Mouse (Mus musculus): ENCODE measurements around the gene Ppp1r12c. TPM values are rescaled to one million over a fixed set of nuclear protein-coding genes. Genes with fewer than 3 reads are reported as not detected.
A peak's percentile ranks its signal among the peaks of the same experiment; 100 is the strongest.

Ppp1r12c gene
- polyA plus RNA-seq, 1 experiment from 2014 or later = 52.4 TPM

DNA sequence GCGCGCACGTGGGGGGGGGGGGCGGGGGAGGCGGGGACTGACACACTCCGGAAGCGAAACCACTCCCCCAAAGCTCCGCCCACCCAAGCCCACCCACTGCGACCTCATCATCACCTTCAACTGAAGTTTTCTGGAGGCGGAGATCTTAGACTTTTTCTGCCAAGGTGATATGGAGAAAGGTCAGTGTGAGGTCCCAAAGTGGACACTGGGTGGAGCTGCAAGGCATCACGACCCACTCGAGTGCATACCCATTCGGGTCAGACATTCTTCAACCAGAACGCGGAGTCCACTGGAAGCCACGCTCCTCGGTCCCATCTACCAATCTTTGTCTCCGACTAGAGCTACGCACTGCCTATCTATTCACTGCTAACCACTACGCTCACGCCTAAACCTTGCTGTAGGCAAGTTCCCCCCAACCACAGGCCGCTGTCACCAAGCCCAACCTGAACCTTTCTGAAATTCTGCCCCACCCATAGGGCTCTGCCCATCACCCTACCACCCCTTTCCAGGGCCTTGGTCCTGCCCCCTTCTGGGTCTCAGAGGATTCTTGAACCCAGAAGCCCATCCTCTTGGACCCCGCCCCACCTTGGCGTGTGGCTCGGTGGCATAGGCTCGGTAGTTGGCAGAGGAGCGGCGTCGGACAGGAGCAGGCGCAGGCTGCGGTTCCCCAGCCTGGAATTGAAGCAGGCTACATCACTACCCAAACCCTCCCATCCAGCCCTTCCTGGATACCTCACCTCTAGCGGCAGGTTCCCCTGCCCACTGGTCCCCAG is 19.9 kb upstream of the Ppp1r12c start:
- no peak for ATAC-seq (ENCODE audit: low read depth)

DNA sequence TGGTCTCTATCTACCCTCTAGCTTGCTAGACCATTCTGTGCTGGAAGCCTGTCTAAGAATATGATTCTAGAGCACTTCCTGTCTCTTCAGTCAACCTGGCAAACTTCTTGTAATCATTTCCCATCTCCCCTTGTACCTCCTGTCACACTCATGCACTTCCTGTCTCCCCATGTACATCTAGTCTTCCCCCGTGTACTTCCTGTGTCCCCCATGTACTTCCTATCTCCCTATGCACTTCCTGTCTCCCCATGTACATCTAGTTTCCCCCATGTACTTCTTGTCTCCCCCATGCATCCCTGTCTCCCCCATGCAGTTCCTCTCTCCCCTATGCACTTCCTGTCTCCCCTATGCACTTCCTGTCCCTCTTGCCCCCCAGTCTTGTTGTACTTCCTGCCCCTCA is 17.0 kb upstream of the Ppp1r12c start:
- H3K27ac ChIP-seq (ENCODE audit: low read depth, low read length) = no peak overlapping the region
- ATAC-seq (ENCODE audit: low read depth) = no peak
- H3K4me2 ChIP-seq (ENCODE audit: low read depth, low read length) = no peak overlapping the region
- H3K9ac ChIP-seq (replicated peaks; ENCODE audit: low read depth, low read length) = no peak overlapping the region
- no peaks in the 10 kb centered on the region for H3K4me1 ChIP-seq (ENCODE audit: control insufficient read depth, insufficient read depth, low read length)
- H3K27me3 ChIP-seq (ENCODE audit: control insufficient read depth, insufficient read depth, low read length) = no peaks in the 10 kb centered on the region
- H3K36me3 ChIP-seq (ENCODE audit: control insufficient read depth, insufficient read depth, low read length) = no peaks in the 10 kb centered on the region
- H3K9me3 ChIP-seq (ENCODE audit: control insufficient read depth, low read length) = no peaks in the 10 kb centered on the region
- no peak overlapping the region for H3K4me3 ChIP-seq (ENCODE audit: low read depth, low read length)
- WGBS = 81% methylated on average over 1 of the region's 1 CpGs

More for the DNA sequence above, 19.9 kb upstream of the Ppp1r12c start:
- Histone ChIP-seq H3K27ac (ENCODE audit: low read depth, low read length) (no peak overlapping the region), H3K4me3 (ENCODE audit: low read depth, low read length) (peak overlapping the region; percentile 12; the same call in 1 of the 2 replicates), H3K4me1 (ENCODE audit: control insufficient read depth, insufficient read depth, low read length) (no peaks in the 10 kb centered on the region), H3K9ac (replicated peaks; ENCODE audit: low read depth, low read length) (no peak overlapping the region), H3K4me2 (ENCODE audit: low read depth, low read length) (peak overlapping the region; percentile 33), H3K9me3 (ENCODE audit: control insufficient read depth, low read length) (no peaks in the 10 kb centered on the region), H3K36me3 (ENCODE audit: control insufficient read depth, insufficient read depth, low read length) (no peaks in the 10 kb centered on the region), H3K27me3 (ENCODE audit: control insufficient read depth, insufficient read depth, low read length) (no peaks in the 10 kb centered on the region)
- 29% methylated on average over 32 of the region's 32 CpGs for WGBS

DNA sequence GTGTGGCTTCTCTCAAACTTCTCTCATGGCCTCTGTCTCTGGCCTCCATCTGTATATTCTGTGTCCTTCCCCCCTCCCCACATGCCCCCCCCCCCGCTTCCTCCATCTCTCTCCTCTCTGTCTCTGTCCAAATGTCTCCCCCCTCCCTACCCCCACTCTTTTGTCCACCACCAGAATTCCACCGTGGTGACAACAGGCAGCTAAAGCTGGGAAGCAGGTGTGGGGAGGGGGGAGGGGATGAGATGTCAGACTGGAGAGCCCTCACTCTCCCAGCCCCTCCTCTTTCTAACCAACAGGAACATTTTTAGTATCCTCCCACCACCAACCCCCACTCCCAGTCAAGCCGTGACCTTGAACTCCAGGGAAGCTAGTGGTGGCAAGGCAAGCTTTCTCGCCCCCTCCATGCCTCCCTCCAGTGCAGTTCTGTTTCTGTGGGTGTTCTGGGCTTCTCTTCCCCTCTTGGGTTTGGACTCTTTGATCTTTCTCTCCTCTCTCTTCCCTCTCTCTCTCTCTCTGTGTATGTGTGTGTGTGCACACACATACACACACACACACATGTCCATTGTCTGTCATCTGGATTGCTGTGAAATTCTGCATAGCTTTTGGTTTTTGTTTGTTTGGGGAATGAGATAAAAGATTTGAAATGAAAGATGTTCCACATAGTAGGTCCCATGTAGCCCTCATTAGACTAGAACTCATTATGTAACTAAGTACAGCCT is 15.0 kb upstream of the Ppp1r12c start, which contains the start of gene Tnnt1:
Tnnt1 (minus strand) TSS at position 51 of the 719 bp plus-strand sequence.
- Histone ChIP-seq H3K27me3 (ENCODE audit: control insufficient read depth, insufficient read depth, low read length) (no peaks in the 10 kb centered on the region), H3K36me3 (ENCODE audit: control insufficient read depth, insufficient read depth, low read length) (no peaks in the 10 kb centered on the region), H3K9me3 (ENCODE audit: control insufficient read depth, low read length) (no peaks in the 10 kb centered on the region), H3K4me1 (ENCODE audit: control insufficient read depth, insufficient read depth, low read length) (no peaks in the 10 kb centered on the region), H3K4me3 (ENCODE audit: low read depth, low read length) (no peak within 1 kb of the TSS), H3K27ac (ENCODE audit: low read depth, low read length) (no peak within 1 kb of the TSS), H3K4me2 (ENCODE audit: low read depth, low read length) (no peak within 1 kb of the TSS), H3K9ac (replicated peaks; ENCODE audit: low read depth, low read length) (no peak within 1 kb of the TSS)
- WGBS = 15% methylated on average over 3 of the region's 4 CpGs
- ATAC-seq (ENCODE audit: low read depth) = no peak

DNA sequence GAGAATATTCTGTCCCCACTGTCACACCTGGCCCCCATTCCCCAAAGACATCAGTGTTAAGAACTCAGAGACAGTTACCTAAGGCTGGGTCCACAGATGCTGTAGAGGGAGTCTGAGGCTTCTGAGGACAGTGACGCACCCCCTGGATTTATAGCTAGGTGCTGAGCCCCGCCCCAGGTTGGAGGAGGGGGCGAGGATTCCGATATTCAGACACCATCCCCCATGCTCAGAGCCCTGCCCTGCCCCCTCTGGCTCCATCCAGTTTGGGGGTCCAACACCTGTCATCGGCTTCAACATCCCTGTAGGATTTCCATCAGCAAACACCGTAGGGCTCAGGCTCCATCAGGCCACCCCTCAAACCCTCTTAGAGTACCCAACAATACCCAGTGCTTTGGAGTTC is 14.4 kb upstream of the Ppp1r12c start:
- no peaks in the 10 kb centered on the region for H3K27me3 ChIP-seq (ENCODE audit: control insufficient read depth, insufficient read depth, low read length)
- H3K4me3 ChIP-seq (ENCODE audit: low read depth, low read length) = no peak overlapping the region
- no peak overlapping the region for H3K9ac ChIP-seq (replicated peaks; ENCODE audit: low read depth, low read length)
- ATAC-seq (ENCODE audit: low read depth) = no peak
- WGBS = 53% methylated on average over 6 of the region's 6 CpGs
- H3K36me3 ChIP-seq (ENCODE audit: control insufficient read depth, insufficient read depth, low read length) = no peaks in the 10 kb centered on the region
- no peaks in the 10 kb centered on the region for H3K4me1 ChIP-seq (ENCODE audit: control insufficient read depth, insufficient read depth, low read length)
- H3K9me3 ChIP-seq (ENCODE audit: control insufficient read depth, low read length) = no peaks in the 10 kb centered on the region
- H3K4me2 ChIP-seq (ENCODE audit: low read depth, low read length) = no peak overlapping the region
- no peak overlapping the region for H3K27ac ChIP-seq (ENCODE audit: low read depth, low read length)

DNA sequence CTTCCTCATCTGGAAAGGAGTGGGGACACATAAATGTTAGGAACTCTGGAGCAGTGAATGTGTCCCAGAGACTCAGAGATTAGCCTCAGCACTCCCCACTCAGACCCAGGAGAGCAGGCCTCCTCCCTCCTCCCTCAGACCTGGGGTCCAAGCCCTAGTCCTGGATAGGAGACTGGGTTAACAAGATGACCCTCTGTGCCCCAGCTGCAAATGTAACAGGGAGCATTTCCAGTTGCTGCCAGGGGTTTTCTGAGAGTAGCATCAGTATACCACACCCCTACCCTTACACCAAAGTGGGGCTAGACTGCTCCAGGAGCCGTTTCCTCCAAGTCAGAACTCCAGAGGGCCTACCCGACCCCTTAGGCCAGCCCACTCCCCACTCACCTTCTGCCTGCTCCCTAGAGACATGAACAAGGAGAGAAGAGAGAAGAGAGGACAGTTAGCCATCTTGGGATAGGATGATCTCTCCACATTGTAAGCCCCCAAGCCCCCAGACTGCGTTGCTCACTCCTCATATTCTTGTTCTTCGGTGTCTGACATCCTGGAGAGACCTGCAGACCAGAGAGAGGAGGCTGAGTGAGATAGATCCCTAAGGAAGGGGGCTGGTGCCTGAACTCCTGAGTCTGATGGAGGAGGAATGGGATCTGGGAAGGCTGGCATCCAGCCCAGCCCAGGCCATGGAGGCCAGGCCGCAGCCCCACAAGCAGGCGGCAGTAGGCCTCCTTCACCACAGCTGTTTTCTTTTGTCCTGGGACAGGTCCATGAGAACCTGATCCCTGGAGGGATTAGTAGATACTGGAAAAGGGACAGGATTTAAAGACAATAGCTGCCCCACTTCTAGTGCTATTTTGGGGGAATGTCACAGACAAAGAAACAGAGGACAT is 12.6 kb upstream of the Ppp1r12c start:
- Histone ChIP-seq H3K27ac (ENCODE audit: low read depth, low read length) (no peak overlapping the region), H3K4me3 (ENCODE audit: low read depth, low read length) (no peak overlapping the region), H3K9ac (replicated peaks; ENCODE audit: low read depth, low read length) (no peak overlapping the region), H3K4me2 (ENCODE audit: low read depth, low read length) (no peak overlapping the region), H3K36me3 (ENCODE audit: control insufficient read depth, insufficient read depth, low read length) (no peaks in the 10 kb centered on the region), H3K4me1 (ENCODE audit: control insufficient read depth, insufficient read depth, low read length) (no peaks in the 10 kb centered on the region), H3K27me3 (ENCODE audit: control insufficient read depth, insufficient read depth, low read length) (no peaks in the 10 kb centered on the region), H3K9me3 (ENCODE audit: control insufficient read depth, low read length) (no peaks in the 10 kb centered on the region)
- 58% methylated on average over 6 of the region's 6 CpGs for WGBS
- ATAC-seq (ENCODE audit: low read depth) = peak; percentile 12; the same call in 1 of the 2 replicates

DNA sequence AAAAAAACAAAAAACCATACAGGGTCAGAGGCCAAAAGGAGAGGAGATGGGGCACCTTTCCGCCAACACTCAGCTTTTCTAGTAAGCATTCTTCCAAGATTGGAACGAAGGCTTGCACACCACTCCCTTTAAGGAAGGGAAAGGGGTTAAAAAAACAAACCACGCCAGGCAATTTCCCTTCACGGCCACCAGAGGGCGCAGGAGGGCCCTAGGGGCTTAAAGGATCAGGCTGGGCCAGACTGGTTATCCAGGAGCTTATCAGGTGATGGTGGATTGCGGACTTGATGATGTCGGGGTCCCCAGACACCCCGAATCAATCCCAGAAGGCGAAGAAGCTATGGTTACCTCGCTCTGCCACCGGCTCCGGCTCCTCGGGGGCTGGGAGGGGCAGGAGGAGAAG is 11.8 kb upstream of the Ppp1r12c start:
- no peak overlapping the region for H3K9ac ChIP-seq (replicated peaks; ENCODE audit: low read depth, low read length)
- no peak overlapping the region for H3K4me3 ChIP-seq (ENCODE audit: low read depth, low read length)
- H3K36me3 ChIP-seq (ENCODE audit: control insufficient read depth, insufficient read depth, low read length) = no peaks in the 10 kb centered on the region
- H3K27me3 ChIP-seq (ENCODE audit: control insufficient read depth, insufficient read depth, low read length) = no peaks in the 10 kb centered on the region
- H3K27ac ChIP-seq (ENCODE audit: low read depth, low read length) = no peak overlapping the region
- no peaks in the 10 kb centered on the region for H3K4me1 ChIP-seq (ENCODE audit: control insufficient read depth, insufficient read depth, low read length)
- no peak for ATAC-seq (ENCODE audit: low read depth)
- H3K4me2 ChIP-seq (ENCODE audit: low read depth, low read length) = no peak overlapping the region
- WGBS = 31% methylated on average over 13 of the region's 13 CpGs
- no peaks in the 10 kb centered on the region for H3K9me3 ChIP-seq (ENCODE audit: control insufficient read depth, low read length)

DNA sequence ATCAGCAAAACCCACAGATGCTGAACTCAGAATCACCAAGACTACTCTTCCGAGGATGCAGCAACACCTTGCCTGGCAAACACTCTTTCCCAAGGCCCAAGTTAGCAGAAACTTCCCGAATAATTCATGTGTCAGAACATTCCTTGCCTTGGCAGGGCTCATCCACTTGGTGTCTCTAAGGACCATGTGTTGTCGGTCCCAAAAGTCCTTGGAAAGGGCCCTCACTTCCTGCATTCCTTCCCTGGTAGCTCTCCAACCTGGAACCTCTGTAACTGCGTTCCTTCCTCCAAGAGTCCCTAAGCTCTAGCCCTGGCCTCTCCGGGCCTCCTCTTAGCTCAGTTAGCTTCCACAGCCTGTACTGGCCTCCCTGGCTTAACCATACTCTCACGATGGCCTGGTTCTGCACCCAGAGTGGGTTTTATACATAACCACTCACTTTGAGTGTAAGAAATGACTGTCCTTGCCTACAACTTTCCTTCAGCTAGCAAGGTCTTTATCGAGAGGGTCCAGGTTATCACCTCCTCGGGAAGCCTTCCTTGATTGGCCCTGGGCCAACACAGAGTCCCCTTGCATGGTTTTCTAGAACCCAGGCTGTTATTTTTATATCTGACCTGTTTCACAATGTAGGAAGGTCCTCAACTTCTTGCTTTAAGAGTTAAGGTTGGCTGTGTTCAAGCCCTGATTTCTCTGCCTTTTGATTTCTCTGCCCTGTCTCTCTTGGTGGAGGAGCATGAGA is 10.2 kb upstream of the Ppp1r12c start:
- Histone ChIP-seq H3K27ac (ENCODE audit: low read depth, low read length) (no peak overlapping the region), H3K36me3 (ENCODE audit: control insufficient read depth, insufficient read depth, low read length) (no peaks in the 10 kb centered on the region), H3K9ac (replicated peaks; ENCODE audit: low read depth, low read length) (no peak overlapping the region), H3K4me2 (ENCODE audit: low read depth, low read length) (no peak overlapping the region), H3K27me3 (ENCODE audit: control insufficient read depth, insufficient read depth, low read length) (no peaks in the 10 kb centered on the region), H3K4me3 (ENCODE audit: low read depth, low read length) (no peak overlapping the region), H3K9me3 (ENCODE audit: control insufficient read depth, low read length) (no peaks in the 10 kb centered on the region), H3K4me1 (ENCODE audit: control insufficient read depth, insufficient read depth, low read length) (no peaks in the 10 kb centered on the region)
- no peak for ATAC-seq (ENCODE audit: low read depth)
- WGBS = 85% methylated on average over 8 of the region's 8 CpGs

DNA sequence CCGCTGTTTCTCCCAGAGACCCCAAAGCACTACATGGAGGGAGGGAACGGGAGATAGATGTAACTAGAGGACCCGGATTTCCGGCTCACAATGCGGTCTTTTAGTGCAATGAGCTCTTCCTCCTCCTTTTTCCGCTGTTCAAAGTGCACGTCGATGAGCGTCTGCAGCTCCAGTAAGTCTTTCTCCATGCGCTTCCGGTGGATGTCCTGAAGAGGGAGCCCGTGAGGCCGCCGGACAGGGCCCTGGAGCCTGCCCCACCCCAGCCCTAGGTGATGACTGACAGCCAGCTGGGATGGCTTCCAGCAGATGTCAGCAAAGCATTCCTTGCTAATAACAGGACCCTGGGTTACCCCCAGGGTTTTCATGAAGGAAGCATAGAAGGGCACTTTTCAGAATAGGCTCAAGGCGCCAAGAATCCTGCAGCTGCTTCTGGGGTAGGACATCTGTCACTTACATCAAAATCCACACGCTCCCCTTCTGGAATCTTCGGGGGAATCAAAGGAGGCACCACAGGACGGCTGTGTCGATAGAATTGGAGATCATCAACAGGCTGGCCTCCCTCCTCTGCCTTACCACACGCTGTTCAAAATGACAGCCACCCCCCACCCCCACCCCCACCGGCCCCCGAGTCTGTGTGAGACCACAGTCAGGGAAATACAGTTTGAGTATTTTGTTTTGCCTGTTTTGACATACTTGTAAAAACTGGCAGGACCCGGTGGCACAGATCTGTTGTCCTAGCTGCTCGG is 8.6 kb upstream of the Ppp1r12c start:
- ATAC-seq (ENCODE audit: low read depth) = peak; percentile 44; the same call in 1 of the 2 replicates
- Histone ChIP-seq H3K4me2 (ENCODE audit: low read depth, low read length) (no peak overlapping the region), H3K9ac (replicated peaks; ENCODE audit: low read depth, low read length) (no peak overlapping the region), H3K27ac (ENCODE audit: low read depth, low read length) (no peak overlapping the region), H3K4me1 (ENCODE audit: control insufficient read depth, insufficient read depth, low read length) (no peaks in the 10 kb centered on the region), H3K9me3 (ENCODE audit: control insufficient read depth, low read length) (no peaks in the 10 kb centered on the region), H3K27me3 (ENCODE audit: control insufficient read depth, insufficient read depth, low read length) (no peaks in the 10 kb centered on the region), H3K36me3 (ENCODE audit: control insufficient read depth, insufficient read depth, low read length) (no peaks in the 10 kb centered on the region), H3K4me3 (ENCODE audit: low read depth, low read length) (no peak overlapping the region)
- 15% methylated on average over 24 of the region's 24 CpGs for WGBS
